Mouse (Mus musculus) layer of hippocampus, adult 11-12 months (tissue): ENCODE data around the gene Gm10803.
"Not testable (repeated sequence)": the region's sequence is repeated elsewhere in the genome, so short reads cannot be mapped to it uniquely, and the experiment has no call there.

ENCODE experiments used
- DNase-seq: peaks from one replicate; pipeline ENCODE4 v3.0.0; 2022; ENCODE audit warnings: low spot score

The Gm10803 gene

DNA sequence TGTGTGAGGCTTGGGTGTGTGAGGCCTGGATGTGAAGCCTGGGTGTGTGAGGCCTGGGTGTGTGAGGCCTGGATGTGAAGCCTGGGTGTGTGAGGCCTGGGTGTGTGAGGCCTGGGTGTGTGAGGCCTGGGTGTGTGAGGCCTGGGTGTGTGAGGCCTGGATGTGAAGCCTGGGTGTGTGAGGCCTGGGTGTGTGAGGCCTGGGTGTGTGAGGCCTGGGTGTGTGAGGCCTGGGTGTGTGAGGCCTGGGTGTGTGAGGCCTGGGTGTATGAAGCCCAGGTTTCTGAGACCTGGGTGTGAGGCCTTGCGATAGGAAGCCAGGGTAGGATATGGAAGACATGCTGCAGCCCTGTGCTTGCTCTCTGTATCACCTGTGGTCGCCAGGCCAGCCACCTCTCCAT, at the start of gene Gm10803:
Gene Gm10803 (plus strand): TSS at position 301 of the 400 bp plus-strand sequence.
- not testable (repeated sequence) for DNase-seq

DNA sequence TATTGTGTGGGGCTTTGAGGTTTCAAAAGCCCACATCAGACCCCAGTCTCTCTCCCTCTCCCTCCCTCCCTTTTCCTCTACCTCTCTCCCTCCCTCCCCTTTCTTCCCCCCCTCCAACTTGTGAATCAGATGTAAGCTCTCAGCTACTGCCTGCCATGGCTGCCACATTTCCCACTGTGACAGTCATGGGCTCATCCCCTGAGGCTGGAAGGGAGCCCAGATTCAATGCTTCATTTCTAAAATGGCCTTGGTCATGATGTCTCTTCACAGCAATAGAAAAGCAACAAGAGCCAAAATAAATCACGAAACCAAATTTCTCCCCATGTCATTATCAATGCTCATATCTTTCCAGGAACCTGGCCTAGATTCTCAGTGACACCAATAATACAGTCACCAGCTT, 49.5 kb upstream of the Gm10803 start:
- DNase-seq, result no peak

DNA sequence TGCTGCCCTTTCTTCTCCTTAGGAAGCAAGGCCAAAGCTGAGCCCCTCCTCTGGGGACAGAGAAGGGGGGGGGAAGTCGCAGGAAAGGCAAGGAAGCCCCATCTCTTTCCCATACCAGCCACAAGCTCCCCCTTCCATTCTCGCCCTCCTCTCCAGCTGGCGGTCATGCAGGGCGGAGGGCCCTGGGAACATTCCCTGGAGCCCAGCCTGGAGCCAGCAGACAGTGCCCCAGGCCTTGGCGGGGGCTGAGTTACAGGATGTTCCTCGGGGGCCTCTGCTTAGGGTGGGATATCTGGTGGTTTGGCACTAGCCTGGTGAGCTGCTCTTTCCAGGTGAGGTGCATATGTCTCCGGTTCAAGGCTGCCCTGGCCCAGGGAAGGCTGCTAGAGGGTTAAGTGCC, 48.2 kb upstream of the Gm10803 start:
- DNase-seq, result no peak

DNA sequence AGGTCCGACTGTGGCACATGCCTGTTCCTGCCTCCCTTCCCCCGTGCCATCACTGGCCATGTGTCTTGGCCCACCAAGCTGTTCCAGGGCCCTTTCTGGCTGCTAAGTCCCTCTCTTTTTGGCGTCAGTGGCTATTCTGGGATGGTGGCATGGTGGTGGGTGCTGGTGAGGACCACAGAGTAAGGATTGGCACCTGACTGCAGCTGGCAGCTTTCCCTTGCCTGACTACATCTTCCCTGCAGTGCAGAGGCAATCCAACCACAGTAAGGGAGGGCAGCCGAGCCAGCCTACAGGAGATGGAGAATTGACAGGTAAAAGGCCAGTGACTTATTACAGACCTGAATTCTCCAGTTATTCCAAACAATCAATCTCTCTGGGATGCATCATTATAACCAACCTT, 45.1 kb upstream of the Gm10803 start:
- no peak for DNase-seq

DNA sequence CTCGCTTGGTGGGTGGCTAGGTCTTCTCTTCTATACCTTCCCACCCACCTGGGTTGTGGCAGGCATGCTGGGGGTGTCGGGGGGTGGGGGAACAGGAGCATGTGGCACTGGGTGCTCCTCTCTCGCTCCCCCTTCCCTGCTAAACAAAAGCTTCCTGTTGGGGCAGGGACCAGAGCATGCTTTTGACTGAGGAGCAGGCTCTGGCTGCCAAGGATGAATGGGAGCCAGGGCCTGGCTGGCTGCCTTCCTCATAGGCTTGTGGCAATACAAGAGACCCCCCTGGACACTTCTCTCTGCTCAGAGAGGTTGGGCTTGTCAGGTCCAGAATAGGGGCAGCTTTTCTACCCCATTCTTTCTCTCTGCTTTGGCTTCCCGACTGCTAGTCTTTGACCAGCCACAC, 39.3 kb upstream of the Gm10803 start:
- peak; percentile 42 for DNase-seq

DNA sequence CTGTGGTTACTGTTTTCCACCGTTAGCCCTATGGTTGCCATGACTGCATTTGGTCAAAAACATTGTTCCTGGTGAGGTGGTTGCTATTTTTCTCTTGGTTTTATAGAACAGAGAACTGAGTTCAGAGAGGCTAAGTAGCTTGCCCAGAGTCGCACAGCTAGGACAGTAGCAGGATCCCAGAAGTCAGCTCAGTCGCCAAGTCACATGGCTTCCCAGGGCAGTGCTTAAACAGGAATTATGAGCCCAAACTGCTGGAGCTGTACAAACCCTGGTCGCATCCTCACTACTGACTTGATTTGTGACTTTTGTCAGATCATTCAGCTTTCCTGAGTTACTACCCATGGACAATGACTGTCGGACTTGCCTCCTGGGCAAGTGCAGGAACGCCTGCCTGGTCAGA, 38.8 kb upstream of the Gm10803 start:
- DNase-seq, result no peak

DNA sequence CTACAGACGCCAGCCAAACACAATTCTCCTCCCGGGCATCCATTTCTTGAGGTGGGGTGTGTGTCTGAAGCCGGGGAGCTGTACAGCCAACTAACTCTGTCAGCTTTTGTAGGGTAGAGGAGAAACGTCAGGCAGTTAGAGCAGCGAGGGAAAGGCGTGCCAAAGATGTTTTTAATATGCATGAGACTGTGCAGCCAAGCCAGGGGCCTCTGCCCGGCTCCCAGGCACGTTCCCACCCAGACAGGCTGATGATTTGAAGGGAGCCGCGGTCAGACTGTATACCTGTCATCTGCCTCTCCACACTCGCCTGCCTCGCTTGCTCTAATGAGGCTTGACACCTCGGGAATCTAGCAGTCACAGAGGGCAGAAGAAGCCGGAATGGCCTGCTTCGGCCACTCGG, 38.4 kb upstream of the Gm10803 start:
- no peak for DNase-seq

DNA sequence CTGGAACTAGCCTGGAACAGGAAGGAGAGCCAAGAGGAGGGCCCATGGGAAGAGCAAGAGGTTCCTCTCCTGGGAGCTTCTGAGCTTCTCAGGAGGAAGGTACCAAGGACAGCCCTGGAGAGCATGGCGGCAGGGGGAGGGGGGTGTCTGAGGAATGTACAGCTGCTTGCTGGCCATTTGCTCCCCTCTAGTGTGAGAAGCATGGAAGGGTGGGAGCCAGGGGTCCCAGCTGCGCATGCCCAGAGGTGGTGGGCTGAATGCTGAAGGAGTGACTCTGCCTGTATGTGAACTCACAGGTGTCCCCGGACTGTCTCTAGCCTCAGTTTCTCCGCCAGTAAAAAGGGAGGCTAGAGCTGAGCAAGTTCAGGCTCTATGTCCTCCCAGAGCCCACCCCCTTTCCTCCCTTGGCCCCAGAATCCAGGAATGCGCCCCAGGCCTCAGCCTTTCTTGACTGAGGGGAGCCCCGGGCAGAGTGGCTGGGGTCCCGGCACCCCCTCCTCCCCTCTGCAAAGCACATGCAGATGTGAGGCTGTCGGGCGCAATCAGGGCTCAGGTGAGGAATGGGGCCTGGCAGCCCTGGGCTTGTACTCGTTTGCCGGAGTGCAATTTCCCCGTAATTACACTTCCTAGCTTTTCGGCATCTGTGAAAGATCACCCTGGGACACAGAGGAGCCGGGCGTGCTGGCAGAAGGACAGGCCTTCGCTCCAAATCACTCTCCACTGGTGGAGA, 35.2 kb upstream of the Gm10803 start:
- DNase-seq, result no peak

DNA sequence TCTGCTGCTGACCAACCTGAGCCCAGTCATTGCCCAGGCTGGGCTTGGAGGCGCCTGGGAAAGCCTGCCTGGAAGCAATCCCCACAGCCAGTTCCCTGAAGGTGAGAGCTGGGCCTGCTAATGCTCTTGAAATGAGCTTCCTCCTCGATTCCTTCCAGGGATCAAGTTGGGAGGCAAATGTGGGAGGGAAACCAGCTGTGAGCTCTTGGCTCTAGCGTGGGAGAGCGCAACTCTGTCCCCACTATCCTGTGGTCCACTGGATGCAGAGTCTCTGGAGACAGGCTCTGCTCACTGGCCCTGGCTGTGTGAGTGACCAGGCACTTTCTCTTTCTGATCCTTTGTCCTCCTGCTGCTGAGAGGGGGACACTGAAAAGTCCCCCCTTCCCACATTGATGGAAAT, 30.8 kb upstream of the Gm10803 start:
- DNase-seq, result no peak

DNA sequence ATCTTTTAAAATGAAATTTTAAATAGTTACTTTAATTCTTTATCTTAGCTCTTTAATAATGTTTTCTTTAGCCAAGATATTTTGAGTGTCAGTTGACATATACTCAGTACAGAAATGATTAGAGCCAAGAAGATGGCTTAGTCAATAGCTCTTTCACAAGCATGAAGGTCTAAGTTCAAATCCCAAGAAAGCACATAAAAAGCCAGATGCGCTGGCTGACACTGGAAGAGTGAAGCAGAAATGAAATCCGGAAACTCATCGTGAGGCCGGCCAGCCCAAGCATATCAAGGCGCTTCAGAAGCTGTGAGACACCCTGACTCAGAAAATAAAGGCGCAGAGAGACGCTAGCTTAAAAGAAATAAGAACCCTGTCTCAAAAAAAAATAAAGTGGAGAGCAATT, 26.5 kb upstream of the Gm10803 start:
- no peak for DNase-seq

DNA sequence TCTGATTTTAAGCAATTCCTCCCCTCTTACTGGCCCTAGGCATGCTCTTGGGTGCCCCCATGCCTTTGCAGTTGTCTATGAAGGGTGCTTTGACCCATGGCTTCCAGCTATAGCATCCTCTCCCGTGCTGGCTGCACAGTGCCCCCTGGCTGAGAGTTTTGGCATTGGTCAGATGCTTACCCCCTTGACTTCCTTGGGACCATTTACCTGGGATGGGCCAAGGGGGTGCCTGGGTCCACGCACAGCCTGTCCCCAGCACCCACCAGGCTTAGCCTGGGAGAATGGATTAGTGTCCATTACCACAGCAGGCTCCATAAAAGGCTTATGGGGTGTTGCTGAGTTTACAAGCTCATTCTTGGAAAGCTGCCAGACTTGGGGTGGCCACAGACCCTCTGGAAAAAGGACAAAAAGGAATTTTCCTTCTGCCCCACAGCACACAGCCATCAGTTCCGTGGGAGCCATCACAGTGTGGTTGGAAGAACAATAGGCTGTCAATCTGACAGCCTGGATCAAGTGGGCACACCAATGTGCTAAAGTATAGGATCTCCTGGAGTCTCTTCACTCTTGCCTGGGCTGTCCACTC, 22.9 kb upstream of the Gm10803 start:
- no peak for DNase-seq

DNA sequence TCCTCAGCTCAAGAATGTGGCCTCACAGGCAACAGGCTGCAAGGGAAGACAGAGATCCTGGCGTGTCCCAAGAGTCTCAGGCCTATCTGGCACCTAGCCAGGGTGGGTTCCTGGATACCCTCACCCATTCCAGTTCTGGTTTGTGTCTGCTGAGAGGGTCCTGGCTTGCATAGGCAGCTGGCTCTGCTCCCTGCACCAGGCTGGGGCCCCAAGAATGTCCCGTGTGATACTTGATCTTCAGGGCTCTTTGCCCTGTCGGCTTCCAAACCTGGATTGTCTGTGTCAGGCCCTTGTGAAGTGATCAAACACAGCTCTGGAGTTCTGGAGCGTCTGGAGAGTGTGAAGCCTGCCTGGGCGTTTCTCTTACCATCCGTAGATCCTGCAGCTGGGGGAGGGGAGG, 22.2 kb upstream of the Gm10803 start:
- no peak for DNase-seq

DNA sequence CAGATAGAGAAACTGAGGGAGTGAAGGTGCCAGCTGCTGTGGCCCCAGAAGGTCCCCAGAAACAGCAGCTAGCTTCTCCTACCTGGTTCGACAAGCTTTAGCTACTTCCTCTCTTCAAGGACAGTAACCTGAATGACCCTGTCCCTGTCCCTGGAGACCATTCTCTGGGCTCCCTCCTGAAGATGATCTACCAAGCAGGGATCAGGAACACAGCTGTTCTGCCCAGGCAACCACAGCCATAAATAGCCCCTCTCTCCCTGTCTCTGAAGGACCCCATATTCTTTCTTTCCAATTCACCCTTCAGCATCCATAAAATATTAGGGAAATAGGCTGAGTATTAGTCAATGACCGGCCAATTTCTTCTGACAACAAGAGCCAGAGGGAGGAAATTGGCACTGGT, 18.6 kb upstream of the Gm10803 start:
- no peak for DNase-seq

DNA sequence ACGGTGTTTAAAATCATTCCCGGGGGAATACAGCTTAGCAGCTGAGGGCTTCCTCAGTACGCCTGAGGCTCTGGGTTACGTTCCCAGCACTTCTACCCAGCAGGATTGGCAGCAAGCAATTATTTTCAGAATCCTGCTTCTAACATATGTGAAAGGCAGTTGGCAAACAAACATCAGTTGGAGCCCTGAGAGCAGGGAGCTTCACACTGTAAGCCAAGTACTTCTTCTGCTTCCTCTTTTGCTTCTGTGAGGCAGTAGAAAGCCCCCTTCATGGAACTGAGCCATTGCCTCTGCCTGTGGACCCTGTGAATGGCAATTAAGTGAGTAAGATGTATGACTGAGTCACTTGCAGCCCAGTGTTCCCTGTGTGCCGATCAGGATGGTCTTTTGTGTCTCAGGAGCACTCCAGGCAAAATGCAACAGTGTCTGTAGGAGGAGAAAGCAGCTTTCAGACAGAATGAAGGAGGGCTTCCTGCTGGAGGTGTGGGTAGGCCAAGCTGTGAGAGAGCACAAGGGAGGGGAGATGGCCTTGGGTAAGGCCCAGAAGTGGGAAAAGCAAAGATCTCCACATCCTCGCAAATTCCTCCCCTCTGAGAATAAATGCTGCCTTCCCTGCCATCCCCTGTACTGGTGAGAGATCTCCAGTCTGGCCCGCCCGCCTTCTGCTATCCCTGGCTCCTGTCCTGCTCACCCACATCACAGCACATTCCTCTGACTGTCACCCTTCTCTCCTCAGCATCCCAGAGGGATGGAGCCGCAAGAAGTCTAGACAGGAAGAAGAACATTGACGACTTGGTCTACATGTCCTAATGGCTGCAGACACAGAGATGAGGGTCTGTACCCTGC, 7.5 kb upstream of the Gm10803 start:
- no peak for DNase-seq

DNA sequence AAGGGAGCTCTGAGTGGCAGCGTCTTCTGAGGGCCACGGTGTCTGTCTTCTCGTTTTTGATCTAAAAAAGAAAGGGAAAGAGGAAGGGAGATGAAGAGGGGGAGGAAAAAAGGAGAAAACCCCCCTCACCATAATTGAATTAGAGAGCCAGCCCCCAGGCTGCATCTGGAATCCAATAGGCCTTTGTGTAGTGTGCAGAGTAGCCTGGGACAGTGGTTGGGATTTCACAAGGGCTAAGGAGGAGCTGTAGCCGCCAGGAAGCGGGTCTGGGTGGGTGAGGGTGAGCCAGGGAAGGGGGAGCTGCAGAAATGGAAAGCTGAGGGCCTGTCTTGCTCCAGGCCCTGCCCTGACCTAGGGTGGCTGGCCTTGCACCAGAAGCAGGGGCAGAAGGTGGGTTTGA, 6.5 kb upstream of the Gm10803 start:
- DNase-seq, result no peak

DNA sequence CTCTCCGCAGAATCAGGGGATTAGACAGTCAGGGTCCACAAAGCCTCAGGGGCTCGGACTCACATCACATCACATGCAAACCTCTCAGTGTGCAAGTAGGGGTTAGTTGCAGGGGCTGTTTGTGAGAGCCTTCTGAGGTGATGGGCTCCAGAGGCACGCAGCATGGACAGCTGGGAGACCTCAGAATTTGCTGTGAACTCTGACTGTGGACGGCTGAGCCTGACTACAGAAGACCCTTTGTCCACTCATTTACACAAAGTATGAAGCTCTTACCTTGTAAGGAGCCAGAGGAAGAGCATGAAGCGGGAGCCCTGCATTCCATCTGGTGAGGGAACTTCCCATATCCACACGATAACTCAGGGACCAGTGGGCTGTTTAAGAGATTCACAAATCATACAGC, 5.3 kb downstream of the Gm10803 start:
- no peak for DNase-seq

DNA sequence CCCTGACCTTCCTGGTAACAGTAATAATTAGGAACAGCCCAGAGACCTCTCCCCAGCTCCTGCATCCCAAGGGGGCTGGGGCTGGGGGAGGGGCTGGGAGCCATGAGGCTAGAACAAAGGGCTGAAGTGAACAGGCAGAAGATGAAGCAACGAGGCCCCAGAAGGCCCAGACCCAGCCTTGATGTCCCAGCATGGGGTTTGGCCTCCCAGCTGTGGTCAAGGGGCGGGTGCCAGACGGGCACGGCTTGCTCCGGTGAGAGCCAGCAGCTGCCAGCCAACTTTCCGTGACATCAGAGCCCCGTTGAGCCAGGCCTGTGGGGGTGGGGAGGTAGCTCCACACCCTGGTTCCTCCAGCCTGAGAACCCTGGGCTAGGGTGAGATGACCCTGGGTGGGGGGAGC, 7.3 kb downstream of the Gm10803 start:
- no peak for DNase-seq

DNA sequence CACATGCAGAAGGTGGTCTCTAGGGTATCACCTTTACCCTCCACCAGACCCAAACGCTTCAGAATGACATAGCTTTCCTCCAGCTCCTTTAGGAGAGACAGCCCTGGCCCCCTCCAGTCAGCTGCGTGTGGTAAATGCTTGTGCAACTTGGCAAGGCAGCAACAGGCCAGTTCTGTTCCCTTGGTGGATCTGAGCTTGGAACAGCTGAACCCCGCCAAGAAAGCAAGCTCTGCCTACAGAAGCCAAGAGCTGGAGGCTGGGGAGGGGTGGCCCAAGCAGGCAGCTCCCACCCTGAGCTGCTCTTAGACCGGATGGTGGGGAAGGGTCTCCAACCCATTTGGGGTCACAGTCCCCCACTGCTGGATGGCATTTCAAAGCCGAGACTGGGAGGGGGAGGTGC, 12.2 kb downstream of the Gm10803 start:
- DNase-seq, result no peak

DNA sequence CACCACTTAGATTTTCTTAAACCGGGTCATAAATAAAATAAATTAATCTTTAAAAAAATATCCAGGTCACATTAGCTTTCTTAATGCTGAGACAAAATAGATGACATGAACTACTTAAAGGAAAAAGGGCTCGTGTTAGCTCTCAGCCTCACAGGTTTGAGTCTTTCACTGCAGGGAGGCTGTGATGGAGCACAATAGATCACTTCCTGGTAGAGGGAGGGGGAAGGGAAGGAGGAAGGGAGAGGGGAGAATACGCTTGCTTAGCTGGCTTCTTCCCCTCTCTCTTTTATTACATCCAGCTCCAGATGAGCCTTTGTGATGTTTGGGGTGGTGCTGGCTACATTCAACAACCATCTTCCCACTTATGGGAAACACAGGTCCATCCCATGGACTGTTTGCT, 20.9 kb downstream of the Gm10803 start:
- DNase-seq, result no peak

DNA sequence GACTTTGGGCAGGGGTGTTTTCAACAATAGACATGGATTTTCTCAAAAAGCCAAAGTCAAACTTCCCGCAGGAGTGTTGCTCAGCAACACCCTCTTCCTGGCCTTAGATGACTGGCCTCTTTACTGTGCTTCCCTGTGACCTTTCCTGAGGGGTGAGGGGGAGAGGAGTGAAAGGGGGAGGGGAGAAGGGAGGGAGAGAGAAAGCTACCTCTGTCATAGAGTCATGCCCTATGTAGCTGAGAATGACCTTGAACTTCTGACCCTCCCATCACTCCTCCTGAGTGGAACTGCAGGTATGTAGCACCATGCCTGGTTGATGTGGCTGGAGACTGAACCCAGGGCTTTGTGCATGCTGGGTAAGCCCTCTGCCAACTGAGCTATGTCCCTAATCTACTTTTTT, 25.5 kb downstream of the Gm10803 start:
- no peak for DNase-seq

DNA sequence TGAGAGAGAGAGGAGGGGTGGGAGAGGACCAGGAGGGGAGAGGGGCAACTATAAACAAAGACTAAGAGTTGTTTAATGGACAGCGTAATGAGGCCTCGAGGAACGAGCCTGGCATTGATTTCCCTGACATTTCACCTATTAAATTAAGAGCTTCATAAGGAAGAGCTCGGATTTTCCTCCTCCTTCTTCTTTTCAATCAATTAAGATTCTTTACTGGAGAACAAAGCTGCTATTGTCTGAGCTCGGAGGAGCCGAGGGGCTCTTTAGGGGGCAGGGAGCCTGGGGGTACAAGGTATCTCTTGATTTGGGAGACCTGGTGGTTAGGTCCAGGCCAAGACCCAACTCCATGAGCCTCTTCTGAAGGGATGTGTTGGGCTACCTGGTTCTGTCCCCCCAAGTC, 27.1 kb downstream of the Gm10803 start:
- DNase-seq, result no peak

DNA sequence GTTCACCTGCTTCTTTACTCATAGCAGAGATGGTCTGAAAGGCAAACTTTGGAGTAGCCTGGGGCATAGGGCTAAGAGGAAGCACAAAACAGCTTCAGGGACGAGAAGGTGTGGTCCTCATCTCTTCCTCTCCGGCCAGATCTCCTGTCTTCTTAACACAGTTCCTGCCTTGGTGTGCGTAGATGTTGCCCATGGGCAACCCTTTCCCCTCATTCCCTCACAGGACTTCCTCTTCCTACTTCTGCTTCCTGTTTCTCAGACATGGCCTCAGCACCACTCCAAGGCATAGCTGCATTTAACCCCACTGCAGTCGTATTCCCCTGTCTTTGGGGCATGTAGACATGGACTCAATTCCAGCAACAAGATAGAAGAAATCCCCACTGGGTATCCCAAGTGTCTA, 29.5 kb downstream of the Gm10803 start:
- peak; percentile 13 for DNase-seq

DNA sequence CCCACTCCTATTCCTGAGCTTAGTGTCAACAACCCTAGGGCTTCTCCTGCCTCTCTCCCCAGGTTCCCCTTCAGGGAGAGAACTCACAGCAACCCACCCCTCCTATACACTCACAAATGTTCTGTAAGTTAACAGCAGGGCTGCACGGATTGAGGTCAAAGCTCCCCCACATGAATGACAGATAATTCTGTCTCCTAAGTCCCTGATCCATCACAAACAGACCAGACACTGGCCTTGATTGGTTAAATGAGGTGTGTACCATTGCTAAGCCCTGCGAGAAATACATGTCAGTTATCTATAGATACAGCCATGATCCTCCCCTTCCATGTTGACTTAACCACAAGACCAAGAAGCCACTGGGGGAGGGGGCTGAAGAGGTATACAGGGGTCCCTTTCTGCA, 31.3 kb downstream of the Gm10803 start:
- no peak for DNase-seq
